Mouse (Mus musculus): ENCODE results near the gene Ankrd40. TPM values are rescaled to one million over a fixed set of nuclear protein-coding genes. Genes with fewer than 3 reads are reported as not detected.

Ankrd40 gene
- total RNA-seq, 2 experiments from 2014 or later, result 227 to 239 TPM

GRCm38 (mm10) chr11:94321931-94322400 is 5.8 kb upstream of the Ankrd40 start, which contains the start of gene Luc7l3:
TSS of gene Luc7l3 (minus strand) at chr11:94321988.
- intact Hi-C loops (cut with DNase I), result no loop called here
- peak; percentile 97 for DNase-seq

- no peak for DNase-seq
- intact Hi-C loops (cut with DNase I), result no loop called here
Observed at GRCm38 (mm10) chr11:94322636-94323035, 5.2 kb upstream of the Ankrd40 start.

- DNase-seq, result no peak
- intact Hi-C loops (cut with DNase I), result no loop called here
Observed at GRCm38 (mm10) chr11:94323271-94323925, 4.4 kb upstream of the Ankrd40 start.

- intact Hi-C loops (cut with DNase I), result no loop called here
Observed at GRCm38 (mm10) chr11:94324618-94325017, 3.2 kb upstream of the Ankrd40 start.

GRCm38 (mm10) chr11:94326961-94327411 is 815 bp upstream of the Ankrd40 start:
- DNase-seq, result no peak
- intact Hi-C loops (cut with DNase I), result no loop called here

More at GRCm38 (mm10) chr11:94324618-94325017, 3.2 kb upstream of the Ankrd40 start:
- DNase-seq, result no peak

DNA sequence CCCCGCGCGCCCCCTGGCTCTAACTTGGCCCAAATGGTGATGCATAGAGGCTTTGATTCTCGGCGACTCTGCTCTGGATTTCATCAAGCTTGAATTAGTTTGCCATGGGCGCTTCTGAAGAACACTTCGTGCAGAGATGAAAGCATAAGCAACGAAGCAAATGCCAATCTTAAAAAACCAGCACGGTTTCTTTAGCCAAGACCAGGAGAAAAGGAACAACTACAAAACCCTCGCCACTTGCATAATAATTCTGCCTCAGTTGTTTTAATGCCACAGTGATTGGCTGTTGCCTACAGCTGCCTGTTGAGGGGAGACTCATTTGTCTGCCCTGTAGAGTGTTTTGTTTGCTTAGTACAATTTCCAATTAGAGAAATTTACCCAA is 834 bp downstream of the Ankrd40 start:
- DNase-seq, result no peak
- intact Hi-C loops (cut with DNase I), result loop anchor here (2.0 kb wide), 1 partner anchor 76 kb away; no protein-coding TSS in a partner anchor

DNA sequence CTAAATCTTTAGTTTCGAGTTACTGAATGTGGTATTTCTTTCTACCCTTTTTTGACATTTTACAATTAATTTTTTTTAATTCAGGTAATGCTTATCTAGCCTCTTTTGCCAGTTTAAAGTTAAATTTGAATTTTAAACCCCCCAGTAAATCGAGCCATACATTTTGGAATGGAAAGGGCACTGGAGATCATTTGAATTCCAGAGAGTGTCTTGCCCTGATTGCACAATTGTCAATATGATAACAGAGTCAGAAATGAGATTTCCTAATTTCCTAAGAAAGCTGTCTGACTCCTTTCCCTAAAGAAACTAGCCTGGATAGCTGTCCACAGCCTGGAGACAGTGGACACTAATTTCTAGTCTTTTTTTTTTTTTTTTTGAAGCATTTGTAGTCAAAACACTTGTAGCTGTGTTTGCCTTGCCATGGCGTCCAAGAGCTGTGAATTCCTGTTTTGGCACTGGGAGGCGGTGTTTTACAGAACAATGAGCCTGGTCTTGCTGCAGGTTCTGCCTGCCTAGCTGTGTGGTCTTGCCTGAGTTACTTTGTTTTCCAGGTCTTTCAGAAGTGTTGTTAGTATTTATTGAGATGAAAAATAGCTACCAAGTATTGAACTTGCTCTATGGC is 1.6 kb downstream of the Ankrd40 start:
- intact Hi-C loops (cut with DNase I), result loop anchor here (2.0 kb wide), 1 partner anchor 75 kb away; no protein-coding TSS in a partner anchor

DNA sequence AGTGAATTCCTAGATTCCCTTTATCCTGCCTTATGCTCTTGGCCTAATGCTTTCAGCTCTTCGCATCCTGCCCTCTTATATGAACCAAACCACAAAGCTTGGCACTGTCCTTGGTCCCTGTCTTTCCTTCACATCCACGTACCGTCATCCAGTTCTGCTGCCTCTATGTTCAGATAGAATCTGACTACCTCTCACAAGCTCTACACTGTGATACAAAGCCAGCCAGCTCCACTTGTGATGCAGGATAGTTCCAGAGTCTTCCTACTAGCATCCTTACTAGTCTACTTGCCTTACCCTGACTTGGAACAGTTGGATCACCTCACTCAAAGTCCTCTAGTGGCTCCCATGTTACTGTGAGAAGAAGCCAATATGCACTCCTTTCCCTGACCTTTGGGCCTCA is 2.4 kb downstream of the Ankrd40 start:
- DNase-seq, result no peak
- intact Hi-C loops (cut with DNase I), result no loop called here

More for the DNA sequence above, 1.6 kb downstream of the Ankrd40 start:
- DNase-seq, result peak; percentile 52 to 65

DNA sequence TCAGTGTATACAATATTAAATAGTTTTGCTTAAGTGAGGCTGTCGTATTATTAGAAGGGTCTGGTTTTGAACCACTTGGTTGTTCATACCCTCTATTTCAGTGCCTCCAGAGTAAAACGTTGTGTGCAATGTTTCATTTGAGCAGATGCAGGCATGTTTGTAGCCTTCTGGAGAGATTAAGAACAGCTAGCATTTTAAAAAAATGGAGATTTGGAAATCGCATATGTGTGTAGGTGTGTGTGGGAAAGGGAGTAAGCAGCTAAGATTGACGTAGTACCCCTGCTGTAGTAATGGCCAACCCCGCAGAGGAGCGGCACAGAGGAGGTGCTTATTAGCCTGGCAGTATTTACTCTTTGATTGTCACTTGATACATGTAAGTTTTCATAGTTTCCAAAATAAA is 4.9 kb downstream of the Ankrd40 start:
- intact Hi-C loops (cut with DNase I), result no loop called here

GRCm38 (mm10) chr11:94334386-94334968 is 6.7 kb downstream of the Ankrd40 start:
- intact Hi-C loops (cut with DNase I), result no loop called here
- no peak for DNase-seq

More for the DNA sequence above, 4.9 kb downstream of the Ankrd40 start:
- no peak for DNase-seq

DNA sequence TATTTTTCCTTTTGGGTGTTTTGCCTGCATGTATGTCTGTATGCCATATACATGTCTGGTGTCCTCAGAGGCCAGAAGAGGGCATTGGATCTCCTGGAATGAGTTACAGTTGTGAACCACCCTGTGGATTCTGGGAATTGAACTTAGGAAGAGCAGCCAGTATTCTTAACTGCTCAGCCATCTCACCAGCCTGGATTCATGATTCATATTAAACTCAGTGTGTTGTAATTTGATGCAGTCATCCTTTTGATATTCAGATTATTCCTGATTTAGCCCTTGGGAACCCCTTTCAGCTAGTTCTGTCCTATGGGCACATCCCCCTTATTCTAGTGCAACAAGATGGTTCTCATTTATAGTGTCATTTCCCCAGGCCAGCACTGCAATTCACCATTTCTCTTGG is 8.8 kb downstream of the Ankrd40 start:
- no peak for DNase-seq
- intact Hi-C loops (cut with DNase I), result no loop called here

DNA sequence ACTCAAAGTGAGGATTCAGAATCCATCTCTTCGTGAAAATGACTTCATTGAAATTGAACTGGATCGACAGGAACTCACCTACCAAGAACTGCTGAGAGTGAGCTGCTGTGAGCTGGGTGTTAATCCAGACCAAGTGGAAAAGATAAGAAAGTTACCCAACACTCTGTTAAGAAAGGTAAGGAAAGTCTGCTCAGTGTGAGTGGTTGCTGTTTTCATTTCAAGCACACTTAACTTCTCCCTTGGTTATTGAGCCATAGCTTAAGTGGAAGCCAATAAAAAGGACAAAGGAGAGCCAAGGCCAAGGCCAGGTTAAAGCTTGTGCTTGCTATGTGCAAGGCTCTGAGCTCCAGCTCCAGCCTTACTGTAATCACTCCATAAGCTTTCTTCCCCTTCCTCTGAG is 10.5 kb downstream of the Ankrd40 start:
- DNase-seq, result no peak
- intact Hi-C loops (cut with DNase I), result loop anchor here (2.0 kb wide), 1 partner anchor 148 kb away; the partner anchor contains the start of gene Spata20

DNA sequence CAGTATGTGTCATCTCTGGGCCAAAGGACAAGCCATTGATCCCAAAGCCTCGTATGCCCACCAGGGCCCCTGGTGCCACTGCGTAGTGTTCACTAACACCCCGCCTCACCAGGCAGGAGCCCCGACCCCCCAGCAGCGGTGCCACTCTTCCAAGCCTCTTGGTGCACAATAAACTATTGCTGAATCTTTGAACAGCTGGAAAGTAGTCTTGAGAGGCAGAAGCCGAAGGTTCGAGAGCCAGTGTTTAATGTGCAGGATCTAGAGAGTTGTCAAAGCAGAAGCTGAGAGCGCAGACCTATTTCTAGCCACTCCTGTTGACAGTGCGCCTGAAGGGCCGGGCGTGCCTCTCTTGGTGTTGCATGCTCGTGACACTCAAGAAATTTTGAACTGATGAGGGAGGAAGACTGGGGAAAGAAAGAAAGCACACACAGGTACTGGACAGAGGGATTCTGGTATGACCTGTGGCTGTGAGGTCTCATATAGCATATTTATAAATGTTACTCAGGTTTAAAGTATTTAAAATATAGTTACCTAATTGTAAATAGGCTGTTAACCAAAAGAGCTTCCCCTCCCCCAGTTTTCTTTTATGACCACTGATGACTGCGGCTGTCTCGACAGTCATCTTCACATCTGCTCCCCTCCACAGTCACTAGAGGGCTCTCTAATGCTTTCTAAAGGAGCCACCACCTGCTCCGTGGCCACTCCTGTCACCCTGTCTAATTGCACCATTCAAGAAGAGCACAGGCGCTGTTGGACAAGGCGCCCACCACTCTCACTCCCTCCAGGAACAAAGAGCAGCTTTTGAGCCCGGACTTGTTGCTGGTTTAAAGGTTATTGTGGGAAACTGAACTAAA is 12.2 kb downstream of the Ankrd40 start:
- DNase-seq, result peak; percentile 24 to 55
- intact Hi-C loops (cut with DNase I), result loop anchor here (2.0 to 5.0 kb wide), 2 partner anchors 147 to 202 kb away; partner anchors contain the start of gene Spata20

DNA sequence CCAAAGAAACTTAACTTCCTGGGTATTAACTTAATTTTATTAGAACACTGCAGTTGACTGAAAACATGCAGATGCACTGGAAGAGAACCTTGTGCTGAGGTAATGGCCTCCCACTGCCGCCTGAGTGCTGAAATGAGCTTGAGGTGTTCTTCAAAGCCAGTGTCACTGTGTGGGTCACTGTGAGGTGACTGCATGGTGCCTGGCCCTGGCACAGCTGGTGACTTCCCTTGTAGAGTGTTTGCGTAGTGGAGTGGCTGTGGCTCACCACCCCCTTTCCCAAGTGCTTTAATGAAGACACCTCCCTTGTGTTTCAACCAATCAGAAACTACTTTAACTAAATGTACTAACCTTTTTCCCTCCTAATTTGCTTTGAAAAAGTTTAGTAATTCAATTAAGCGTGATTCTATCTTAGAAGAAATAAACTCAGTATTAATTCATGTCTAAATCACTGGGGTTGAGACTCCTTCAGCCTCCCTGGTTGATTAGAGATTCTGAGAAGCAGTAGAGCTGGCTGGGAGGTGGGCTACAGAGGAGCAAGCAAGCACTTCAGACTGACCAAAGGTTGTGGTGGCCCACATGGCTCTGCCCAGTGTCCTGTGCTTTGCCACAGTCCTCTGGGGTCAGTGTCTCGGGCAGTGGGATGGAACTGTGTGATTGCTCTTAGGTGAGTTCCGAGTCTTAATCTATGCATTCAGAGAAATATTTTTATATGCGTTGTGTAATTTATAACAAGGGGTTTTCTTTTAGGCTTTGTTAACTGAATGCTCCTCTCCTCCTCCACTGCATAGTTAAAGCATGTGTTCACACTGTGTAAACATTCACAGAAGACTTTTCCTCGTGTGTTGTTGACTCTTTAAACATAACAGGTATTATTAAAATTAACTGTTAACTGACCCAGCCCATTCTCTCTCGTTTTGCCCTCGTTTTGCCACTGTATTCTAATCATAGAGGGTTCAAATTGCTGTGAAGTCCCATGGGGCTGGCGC is 13.4 kb downstream of the Ankrd40 start:
- DNase-seq, result no peak
- intact Hi-C loops (cut with DNase I), result loop anchor here (5.0 kb wide), 1 partner anchor 201 kb away; no protein-coding TSS in a partner anchor

DNA sequence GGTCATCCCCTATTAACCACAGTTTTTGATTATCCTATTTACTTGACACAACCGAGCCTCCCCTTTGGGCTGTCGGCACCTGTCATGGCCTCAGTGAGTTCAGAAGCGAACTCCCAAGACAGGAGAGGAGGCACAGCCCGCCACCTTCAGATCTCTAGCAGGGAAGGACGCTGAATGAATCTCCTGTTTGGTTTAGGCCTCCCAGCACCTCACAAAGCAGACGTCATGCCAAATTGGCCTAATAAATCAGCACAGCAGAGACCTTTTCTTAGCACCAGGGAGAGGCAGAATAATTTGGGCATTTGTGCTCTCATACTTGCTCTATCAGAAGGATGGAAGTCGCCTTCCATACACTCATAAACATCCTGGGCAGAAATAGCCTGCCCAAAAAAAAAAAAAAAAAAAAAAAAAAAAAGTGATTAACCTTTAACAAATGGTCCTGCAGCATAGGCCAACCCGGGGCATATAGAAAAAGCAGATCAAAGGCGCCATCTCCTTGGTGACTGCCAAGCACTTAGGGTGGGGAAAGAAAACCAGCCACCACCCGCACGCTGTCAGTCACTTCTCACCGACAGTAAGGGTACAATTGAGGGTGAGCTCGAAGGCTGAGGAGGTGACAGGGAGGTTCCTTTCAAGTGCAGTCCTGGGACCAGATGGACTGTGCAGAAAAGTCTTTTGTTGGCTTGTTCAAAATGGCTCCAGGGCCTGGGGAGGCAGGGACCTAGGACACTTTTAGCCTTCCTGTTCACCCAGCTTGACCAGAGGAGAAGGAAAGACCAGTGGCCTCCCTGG is 14.5 kb downstream of the Ankrd40 start:
- intact Hi-C loops (cut with DNase I), result loop anchor here (2.0 to 5.0 kb wide), 2 partner anchors 62 to 200 kb away; no protein-coding TSS in a partner anchor
- no peak for DNase-seq

GRCm38 (mm10) chr11:94343955-94344358 is 16.2 kb downstream of the Ankrd40 start:
- intact Hi-C loops (cut with DNase I), result loop anchor here (2.0 to 5.0 kb wide), 2 partner anchors 61 to 198 kb away; no protein-coding TSS in a partner anchor
- DNase-seq, result no peak

DNA sequence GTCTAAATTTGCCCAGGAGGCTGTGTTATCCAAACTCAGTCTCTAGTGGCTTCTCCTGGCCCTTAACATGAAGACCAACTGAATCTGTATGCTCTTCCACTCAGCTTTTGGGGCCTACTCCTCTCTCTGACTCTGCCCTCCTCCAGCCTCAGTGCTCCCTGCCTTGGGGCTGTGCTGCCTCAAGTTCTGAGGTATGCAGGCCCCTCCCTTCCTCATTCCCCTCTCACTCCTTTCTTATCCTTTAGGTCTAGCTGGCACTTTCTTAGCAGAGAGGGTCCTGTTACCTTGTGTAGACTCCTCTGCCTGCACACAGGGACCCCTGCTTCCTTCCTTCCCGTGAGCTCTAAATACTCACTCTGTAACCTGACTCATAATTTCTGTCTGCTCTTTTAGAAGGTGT is 16.7 kb downstream of the Ankrd40 start:
- intact Hi-C loops (cut with DNase I), result loop anchor here (5.0 kb wide), 1 partner anchor 198 kb away; no protein-coding TSS in a partner anchor
- no peak for DNase-seq

DNA sequence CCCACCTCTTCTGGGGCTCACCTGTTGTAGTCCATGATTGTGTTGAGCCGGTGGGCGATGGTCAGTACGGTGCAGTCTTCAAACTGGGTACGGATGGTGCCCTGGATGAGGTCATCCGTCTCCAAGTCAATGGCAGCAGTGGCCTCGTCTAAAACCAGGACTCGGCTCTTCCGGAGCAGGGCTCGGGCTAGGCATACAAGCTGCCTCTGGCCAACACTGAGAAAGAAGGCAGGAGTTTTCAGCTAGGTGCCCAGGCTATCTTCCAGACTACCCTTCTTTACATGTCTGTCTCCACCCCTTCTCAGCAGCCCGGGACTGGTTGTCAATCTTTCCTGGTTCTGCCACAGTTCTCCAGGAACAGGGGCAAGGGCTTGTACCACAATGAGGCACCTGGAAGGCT is 18.1 kb downstream of the Ankrd40 start:
- no peak for DNase-seq
- intact Hi-C loops (cut with DNase I), result no loop called here
